Mouse (Mus musculus): ENCODE data around the gene Gm20870. TPM values are rescaled to one million over a fixed set of nuclear protein-coding genes. Genes with fewer than 3 reads are reported as not detected.
"Not testable (repeated sequence)": the region's sequence is repeated elsewhere in the genome, so short reads cannot be mapped to it uniquely, and the experiment has no call there.

Gene Gm20870
- not detected in 2 replicates for total RNA-seq (2015)
- not detected in 2 replicates for total RNA-seq (2017)

- not testable (repeated sequence) for ATAC-seq (replicated peaks; ENCODE audit: poor library complexity)
Measured at GRCm38 (mm10) chrY:71691743-71692142, at the start of gene Gm20870. Gm20870 (plus strand) TSS chrY:71692043.

Other genes with a start within 250 kb of the Gm20870 start
- not detected in 2 replicates for gene Gm20869, start 222.6 kb upstream of the Gm20870 start, total RNA-seq (2015)
- not detected in 2 replicates for gene Gm20869, start 222.6 kb upstream of the Gm20870 start, total RNA-seq (2017)